Mouse (Mus musculus) large intestine, adult 2 months (tissue): ENCODE data around the gene Tff3. TPM values are rescaled to one million over a fixed set of nuclear protein-coding genes. Genes with fewer than 3 reads are reported as not detected.

Source experiments
- DNase-seq: peaks from one replicate; pipeline ENCODE4 v3.0.0-alpha.2; 2012; ENCODE audit warnings: low read depth, low spot score
- WGBS: fragments of 180-500 bp; shearing (Covaris S2); methylation state at CpG from one replicate; pipeline ENCODE4 v1.1.7; 2018; 5-methylcytosine and 5-hydroxymethylcytosine counted together
- polyA plus RNA-seq: library from polyadenylated mRNA; depleted of rRNA; stranded (reverse); fragments of >200 nt; gene quantifications from 2 replicates; pipeline ENCODE4 v1.2.3, GENCODE M21; 2012

Tff3 gene
- polyA plus RNA-seq, 1 experiment = 17,407 TPM

DNA sequence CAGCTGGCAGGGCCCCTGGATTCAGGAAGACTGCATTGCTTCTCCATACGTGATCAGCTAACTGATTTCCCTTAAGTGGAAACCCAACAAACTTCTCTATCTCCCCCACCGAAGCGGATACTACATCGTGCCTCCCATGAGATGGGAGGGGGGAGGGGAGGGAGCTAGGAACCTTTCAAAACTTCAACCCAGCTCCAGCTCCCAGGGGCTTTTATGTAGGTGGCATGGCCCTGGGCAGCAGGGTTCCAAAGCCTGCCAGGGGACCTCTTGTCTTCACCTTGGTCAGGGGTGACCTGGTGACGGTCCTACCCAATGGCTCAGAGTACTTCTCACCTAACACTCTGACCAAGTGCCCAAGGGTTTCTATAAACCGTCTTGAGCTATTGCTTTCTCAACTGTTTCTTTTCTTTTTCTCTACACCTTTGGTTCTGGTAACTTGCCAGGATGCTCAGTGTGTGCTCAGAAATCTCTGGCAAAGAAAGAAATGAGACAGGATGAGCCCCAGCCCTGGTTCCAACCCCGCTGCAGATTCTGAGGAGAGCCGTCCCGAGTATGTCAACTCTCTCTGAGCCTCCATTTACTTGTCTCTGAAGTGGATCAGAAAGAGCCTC, 633 bp downstream of the Tff3 start:
- DNase-seq = no peak
- 79% methylated on average over 9 of the region's 9 CpGs for WGBS

DNA sequence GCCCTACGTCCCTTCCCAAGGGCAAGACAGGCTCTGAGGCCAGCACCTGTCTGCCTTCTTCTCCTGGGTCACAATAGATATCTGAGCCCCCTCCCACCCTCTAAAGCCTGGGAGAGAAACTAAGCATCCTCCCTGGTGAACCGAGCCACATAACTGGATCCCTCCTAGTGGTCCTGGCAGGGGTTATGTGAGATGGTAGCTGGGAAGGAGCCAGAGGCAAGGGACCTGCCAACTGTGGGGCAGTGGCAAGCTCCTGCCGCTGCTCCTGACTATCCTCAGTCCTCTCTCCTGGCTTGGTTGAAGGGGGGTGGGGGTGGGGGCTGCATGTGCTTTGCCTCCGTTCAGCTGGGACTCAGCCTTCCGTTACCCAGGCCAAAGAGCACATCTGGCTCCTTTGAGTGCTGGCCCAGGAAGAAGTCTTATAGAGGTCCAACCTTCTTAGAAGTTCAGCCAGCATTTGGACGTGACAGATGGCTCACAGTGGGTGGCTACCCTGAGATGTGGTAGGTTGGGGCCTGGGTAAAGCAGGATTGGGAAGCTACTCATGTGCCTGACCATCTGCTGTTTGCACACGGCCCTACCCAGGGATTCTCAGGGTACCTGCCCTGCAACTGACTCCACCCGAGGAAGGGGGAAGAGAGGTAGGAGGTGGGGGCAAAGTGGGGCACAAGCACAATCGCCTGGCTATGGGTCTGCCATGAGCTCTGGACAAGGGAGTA, 3.7 kb downstream of the Tff3 start:
- 37% methylated on average over 9 of the region's 9 CpGs for WGBS
- no peak for DNase-seq

DNA sequence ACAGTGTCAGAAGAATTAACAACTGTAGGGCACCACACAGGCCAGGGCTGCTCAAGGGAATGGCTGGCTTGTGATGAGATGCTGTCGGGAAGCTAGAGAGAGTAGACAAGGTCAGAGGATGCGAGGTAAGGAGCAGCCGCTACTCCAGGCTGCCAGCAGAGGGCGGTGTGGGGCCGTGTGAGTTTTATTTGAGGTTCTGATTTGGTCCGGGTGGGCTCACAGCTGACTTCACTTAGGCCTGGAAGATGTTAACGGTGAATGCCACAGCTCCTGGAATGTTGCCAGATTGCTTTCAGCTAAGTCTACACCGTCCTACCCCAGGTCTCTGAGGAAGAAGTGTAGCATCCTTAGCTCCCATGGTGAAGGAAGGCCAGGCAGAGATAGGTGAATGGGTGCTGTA, 7.5 kb downstream of the Tff3 start:
- no peak for DNase-seq
- 3% methylated on average over 8 of the region's 8 CpGs for WGBS

DNA sequence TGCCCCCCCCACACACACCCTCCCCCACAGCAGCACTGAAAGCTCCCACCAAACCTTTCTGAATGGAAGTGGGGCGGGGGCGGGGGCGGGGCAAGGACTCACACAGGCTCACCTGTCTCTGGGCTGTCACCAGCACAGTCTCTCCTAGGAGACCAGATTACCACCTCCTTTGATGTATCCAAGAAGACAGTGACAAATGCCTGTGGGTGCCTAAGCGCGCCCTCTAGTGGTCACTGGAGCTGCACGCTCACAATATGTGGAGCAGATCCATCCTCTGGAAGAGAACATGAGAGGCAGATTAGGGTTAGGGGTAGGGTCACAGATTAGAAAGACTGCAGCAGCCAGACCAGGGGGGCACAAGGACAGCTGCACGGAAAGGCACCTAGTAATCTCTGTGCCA, 10.0 kb downstream of the Tff3 start:
- DNase-seq = no peak
- 5% methylated on average over 7 of the region's 7 CpGs for WGBS

DNA sequence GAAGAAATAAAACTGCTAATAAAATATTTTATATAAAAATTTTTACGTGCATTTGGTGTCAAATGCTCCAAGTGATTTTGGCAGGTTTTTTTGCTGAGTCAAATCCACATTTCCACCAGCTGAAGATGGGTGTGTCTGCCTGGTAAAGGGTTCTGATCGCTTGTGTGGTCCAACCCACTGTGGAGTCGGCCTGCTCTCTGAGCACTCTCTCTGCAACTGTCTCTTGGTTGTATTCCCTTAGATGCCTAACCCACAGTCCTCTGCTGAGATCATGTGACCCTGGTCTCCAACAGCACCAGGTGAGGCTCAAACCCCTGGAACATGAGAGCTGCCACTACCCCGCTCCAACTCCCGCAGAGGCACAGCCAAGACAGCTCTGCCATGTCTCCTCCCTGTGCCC, 11.5 kb downstream of the Tff3 start:
- DNase-seq = no peak
- 73% methylated on average over 5 of the region's 5 CpGs for WGBS

DNA sequence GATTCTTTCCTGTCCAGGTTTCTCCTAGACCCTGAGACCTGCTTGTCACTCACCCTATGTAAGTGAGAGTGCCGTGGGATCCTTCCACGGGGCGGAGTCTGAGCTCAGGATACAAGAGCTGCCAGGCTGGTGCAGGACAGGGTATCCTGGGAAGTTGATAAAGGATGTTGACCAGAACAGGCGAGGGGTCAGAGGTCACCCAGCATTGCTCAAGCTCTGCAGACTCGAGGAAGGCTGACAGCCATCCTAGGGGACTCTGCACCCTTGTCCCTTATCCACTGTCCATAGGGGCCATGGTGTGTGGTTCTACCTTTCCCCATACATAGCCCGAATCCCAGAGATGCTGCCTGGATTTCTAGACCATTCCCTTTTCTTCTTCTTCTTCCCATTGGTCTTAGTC, 13.4 kb downstream of the Tff3 start:
- DNase-seq = no peak

DNA sequence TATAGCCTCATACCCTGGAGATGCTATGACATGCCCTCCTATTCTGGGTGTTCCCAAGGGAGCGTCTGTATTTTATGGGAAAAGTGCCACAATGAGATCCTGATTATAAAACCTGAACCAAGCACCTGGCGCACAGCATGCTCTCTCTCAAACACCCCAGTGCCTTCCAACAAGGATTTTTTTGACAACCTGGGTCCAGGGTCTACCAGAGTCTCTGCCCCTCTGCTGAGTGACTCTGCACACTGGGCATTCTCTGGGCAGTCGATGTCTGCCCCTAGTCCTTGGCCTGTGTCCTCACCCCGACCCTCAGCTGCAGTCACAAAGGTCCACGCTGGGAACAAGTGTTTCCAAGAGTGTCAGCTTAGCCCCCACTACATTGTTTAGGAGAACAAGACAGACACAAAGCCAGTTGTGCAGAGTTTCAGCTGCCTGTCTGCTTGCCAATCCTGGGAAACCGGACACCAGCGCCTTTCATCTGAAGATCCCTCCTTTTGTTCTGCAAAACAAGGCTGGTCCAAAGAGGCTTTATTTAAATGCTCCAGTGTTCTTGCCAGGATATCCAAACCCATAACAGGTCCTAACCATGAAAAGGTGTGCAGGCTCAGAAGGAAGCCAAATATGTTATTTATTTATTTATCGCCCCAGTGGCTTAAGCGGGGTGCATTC, 16.1 kb downstream of the Tff3 start:
- DNase-seq = no peak
- WGBS = 70% methylated on average over 9 of the region's 9 CpGs

More for the DNA sequence above, 13.4 kb downstream of the Tff3 start:
- 56% methylated on average over 6 of the region's 6 CpGs for WGBS

DNA sequence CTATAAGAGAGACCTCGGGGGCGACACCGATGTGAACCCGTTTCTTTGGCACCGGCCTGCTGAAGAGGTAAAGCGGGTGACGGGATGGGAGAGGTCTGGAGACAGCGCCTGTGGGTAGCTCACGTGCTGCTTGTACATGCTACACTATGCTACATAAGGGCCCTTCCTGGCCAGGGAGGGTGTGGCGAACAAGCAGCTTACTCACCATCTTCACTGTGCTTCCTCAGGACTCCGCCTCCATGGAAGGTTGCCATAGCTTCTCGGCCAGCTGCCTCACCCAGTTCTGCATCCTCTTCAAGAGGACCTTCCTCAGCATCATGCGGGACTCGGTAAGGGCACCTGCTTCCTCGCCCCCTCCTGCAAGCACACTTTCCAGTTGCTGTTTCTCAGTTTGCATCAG, 21.1 kb downstream of the Tff3 start:
- DNase-seq = no peak
- 67% methylated on average over 15 of the region's 15 CpGs for WGBS

DNA sequence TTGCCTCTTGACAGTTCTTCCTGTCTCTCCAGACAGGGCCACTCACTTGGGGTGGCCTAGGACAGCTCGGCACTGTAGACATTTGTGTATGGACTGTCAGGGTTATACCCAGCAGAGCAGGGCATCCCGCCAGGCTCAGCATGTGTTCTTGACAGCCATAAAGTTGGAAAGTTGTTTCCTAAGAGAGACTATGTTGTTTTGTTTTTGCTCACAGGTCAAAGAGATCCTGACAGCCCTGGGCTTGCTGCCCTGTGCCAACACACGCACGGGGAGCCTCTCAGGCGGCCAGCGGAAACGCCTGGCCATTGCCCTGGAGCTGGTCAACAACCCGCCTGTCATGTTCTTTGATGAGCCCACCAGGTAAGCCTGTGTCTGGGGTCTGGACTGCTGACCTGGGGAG, 25.6 kb downstream of the Tff3 start:
- 64% methylated on average over 8 of the region's 8 CpGs for WGBS
- no peak for DNase-seq

DNA sequence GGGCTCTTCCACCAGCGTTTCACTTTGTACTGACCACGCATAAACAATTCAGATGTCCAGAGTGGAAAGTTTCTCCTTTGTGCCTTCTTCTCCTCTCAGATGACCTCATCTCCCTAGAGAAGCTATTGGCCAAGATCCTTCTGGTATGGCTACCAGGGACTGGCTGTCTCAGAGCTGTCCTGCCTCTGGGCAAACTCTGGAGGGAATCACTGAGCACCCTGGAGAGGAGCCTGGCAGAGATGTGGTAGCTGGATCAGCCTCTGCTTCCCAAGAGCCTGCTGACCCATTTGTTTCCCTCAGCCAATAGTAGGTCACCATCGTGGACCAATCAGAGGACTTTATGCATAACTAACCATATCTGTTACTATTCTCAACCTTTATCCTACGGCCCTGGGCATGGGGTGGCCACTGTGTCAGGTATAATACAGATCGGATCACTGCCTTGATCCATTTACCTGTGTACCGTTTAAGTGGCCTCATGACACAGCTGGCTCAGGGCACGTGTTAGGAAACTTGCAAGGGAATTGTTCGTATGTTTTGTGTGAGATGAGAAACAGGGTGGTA, 26.4 kb downstream of the Tff3 start:
- 86% methylated on average over 8 of the region's 8 CpGs for WGBS
- DNase-seq = no peak

DNA sequence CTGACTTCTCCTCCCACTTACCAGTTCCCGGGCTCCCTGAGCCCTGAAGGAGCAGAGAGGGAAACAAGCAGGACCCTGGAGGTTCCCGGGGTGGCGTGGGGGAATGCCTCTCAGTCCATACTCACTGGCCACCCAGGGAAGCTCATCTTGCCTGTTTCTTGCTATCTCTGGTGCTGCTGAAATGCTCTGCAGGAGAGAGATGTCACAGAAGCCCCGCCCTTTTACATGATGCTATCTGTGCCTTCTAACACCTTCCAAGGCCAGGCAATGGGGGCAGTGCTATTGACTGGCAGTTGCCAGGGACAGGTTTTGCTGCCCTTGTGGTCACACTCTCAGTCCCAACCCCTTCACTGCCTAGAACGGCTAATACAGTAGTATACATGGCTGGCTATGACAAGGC, 30.7 kb downstream of the Tff3 start:
- WGBS = 71% methylated on average over 5 of the region's 5 CpGs
- no peak for DNase-seq

DNA sequence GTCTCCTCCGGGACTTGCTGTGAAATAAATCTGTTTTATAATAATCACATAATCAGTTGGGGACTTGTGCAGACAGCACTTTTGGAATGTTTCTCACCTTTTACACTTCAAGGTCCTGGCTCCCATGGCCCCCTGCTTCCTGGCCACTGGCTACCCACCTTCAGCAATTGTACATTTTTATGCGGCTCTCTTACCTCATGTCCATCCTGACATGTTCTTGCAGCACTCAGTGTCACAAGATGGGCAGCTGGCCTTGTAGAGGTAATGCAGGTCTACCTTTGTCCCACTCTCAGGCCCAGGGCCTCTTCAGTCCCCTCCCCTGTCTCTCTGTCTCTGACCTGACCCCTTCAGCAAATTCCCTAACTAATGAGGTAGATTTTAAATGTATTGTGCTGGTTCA, 32.6 kb downstream of the Tff3 start:
- WGBS = 96% methylated on average over 2 of the region's 2 CpGs
- no peak for DNase-seq

DNA sequence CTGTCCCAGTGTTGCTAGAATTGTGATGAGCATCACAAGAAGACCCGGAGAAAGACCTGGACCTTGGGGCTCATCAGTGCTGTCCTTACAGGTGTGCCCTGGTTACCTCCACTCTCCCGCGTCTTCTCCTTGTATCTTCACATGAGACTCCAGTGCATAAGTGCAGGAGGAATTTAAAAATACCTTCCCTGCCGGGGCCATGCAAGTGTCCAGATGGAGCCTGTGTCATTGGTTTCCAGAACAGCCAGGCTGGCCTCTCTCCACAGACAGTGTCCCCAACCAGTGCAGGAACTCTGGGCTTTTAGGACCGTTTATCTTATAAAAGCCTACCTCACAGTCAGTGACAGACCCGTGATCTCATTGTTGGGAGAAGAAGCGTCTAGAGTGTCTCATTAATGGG, 33.9 kb downstream of the Tff3 start:
- 80% methylated on average over 7 of the region's 7 CpGs for WGBS
- no peak for DNase-seq

DNA sequence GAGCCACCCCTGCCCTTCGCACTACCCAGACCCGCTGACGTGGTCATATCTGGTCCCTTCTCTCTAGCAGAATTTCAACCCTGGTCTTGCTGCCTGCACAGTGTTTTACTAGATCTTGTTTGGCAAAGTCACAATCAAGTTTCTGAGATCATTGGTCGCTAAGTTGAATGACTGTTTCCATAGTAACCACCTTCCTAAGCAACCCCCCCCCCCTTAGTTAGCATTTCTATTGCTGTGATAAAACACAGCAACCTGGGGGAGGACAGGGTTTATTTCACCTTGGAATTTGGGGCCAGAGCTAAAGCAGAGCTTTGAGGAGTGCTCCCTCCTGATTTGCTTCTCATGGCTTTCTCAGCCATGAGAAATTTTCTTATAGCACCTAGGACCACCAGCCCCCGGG, 34.7 kb downstream of the Tff3 start:
- DNase-seq = no peak
- 60% methylated on average over 5 of the region's 5 CpGs for WGBS

DNA sequence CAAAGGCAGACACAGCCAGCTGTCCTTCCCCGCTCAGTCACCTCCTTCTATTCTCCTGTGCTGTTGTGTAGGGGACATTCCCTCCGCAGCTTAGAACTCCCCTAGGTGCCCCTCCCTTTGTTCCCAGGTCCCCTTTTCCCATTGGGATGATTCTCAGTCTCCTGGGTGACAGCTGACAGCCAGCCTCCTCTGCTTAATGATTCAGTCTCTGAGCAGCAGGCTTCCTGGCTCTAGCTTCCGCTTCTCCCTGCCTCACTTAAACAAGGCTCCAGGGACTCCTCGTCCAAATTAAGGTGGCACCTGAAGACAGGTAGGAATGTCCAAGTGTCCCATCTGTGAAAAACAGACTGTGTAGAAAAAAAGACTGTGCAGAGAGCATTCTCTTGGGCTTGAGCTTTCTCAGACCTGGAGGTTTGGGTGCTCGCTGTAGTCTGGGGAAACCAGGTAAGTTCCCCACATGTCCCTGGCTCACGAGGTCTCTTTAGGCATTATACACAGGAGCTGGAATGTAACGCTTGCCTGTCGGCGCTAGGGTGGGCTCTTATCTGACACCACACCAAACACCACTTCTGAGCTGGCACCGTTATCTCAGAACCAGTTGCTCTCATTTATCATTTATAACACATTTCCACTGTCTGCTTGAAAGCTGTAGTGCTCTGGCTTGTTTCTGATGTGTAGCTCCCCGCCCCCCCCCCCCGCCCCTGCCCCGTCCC, 38.3 kb downstream of the Tff3 start:
- WGBS = 60% methylated on average over 13 of the region's 13 CpGs
- no peak for DNase-seq

DNA sequence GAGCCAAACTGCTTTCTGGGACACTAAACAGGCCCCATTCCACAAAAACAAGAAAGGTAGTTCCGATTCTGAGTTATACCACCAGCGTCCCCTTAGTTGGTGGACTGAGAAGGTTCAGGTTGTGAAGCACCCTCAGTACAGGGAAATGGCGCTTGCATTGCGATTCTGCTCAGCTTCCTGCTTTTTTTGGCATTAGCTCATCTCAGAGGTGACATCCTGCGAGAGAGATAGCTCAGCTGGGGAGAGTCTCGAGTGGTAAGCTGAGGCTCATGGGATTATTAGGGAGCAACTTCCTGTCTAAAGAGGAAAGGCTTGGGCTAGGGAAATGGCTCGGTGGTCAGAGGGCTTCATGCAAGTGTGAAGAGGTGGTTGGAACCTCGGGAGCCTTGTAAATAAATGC, 39.6 kb downstream of the Tff3 start:
- DNase-seq = no peak
- WGBS = 69% methylated on average over 8 of the region's 8 CpGs

DNA sequence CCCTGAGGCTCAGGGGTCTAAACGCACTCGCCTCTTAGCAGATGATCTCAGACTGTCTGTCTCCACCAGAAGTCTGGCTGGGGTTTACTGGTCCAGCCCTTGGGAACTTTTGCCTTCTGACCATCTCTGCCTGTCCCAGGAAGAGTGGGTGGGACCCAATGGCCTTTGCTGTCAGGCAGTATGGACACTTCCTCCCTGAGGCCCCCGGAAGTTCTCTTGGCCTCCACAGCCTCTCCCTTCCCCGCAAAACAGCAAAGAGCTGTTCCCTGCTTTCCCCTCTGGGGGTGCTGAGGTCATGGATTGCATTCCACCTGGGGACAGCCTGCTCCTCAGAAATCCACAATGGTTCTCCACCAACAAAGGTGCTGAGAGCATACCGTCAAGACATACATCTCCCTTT, 40.7 kb downstream of the Tff3 start:
- DNase-seq = no peak
- WGBS = 64% methylated on average over 5 of the region's 5 CpGs

DNA sequence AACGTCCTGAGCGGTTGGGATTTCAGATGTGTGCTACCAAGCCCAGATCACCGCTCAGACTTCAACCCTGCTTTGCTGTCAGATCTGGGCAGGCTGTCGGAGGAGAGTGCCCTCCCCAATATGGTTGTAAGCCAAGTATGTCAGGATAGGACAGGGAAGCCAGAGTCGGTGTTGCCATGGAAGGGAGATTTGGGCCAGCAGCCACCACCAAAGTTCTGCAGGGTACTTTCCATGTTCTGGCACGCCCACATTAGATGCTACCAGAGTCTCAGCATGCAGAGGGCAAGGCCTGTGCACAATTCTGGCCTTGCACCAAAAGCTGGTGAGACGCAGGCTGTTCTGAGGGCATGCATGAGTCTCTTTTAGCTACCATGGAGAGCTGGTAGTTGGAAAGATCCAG, 43.2 kb downstream of the Tff3 start:
- no peak for DNase-seq
- WGBS = 90% methylated on average over 7 of the region's 7 CpGs

DNA sequence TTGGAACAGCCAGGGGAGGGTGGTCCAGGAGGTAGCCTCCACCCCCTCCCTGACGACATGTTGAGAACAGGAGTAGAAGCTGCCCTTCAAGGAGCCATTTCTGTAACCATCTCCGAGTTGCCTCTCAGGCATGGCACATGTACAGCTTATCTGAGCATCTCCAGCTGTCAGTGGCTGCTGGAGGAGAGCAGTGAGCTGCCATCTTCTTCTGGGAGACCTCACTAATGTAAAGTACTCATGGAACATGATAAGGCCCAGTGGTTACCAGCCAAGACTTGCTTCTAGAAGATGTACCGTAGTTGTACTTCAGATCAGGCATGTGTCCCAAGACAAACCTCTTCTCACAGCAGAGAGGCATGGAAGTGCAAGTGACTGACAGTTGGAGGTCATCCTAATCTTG, 43.9 kb downstream of the Tff3 start:
- DNase-seq = no peak
- 90% methylated on average over 3 of the region's 3 CpGs for WGBS

DNA sequence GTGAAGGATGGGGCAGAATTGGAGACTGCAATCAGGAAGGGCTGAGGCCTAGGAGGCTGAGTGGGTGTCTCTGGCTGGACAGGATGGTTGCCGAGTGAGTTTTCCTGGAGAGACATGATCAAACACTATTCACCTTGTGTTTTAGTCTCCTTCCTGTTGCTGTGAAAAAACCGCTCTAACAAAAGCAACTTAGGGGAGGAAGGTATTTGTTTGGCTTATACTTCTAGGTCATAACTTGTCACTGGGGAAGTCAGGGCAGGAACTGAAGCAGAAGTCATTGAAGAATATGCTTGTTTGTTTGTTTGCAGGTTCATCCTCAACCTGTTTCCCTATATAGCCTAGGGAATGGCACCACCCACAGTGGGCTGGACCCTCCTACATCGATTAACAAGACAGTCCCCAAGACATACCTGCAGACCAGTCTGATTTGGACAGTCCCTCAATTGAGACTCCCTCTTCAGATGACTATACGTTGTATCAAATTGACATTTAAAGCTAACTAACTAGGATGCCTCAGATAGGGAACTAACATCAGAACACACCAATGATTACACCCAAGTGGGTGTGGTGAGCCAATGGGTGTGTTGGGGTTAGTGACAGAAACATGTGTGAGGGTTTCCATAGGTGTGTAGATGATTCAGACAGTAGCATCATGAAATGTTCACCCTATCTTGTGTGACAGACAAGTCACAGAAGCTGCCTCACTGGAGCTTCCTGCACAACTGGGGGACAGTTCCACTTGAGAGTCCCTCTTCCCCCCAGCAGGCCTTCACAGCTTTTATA, 47.0 kb downstream of the Tff3 start:
- 76% methylated on average over 4 of the region's 4 CpGs for WGBS
- no peak for DNase-seq
